Mouse (Mus musculus) retina, postnatal 7 days (tissue): ENCODE measurements at regions not wholly inside any gene's neighbourhood (a gene's known extent, or its start where the extent isn't known, plus 50 kb on each side); places are given as distances from the start of the nearest gene placed in this dataset.
A peak's percentile ranks its signal among the peaks of the same experiment; 100 is the strongest.

Experiments used
- DNase-seq: peaks from one replicate; pipeline ENCODE4 v3.0.0-alpha.2; 2012; ENCODE audit warnings: low read depth, low spot score

GRCm38 (mm10) chr12:88530450-88531143 lies 170.2 kb downstream of the Adck1 start:
- no peak for DNase-seq

- DNase-seq = no peak
These were observed 172.1 kb downstream of the Adck1 start for GRCm38 (mm10) chr12:88532261-88532973.

GRCm38 (mm10) chr12:88551856-88552255 lies 170.8 kb upstream of the Nrxn3 start:
- no peak for DNase-seq

GRCm38 (mm10) chr12:88555475-88555874 lies 167.2 kb upstream of the Nrxn3 start:
- no peak for DNase-seq

GRCm38 (mm10) chr12:88558036-88558435 lies 164.6 kb upstream of the Nrxn3 start:
- no peak for DNase-seq

GRCm38 (mm10) chr12:88579974-88580373 lies 142.7 kb upstream of the Nrxn3 start:
- DNase-seq = peak; percentile 0

GRCm38 (mm10) chr12:88605939-88606338 lies 116.7 kb upstream of the Nrxn3 start:
- DNase-seq = no peak

- DNase-seq = no peak
These were observed 102.6 kb upstream of the Nrxn3 start for GRCm38 (mm10) chr12:88620084-88620483.

- DNase-seq = no peak
These were observed 78.4 kb upstream of the Nrxn3 start for GRCm38 (mm10) chr12:88644281-88644680.

GRCm38 (mm10) chr12:88652001-88652719 lies 70.5 kb upstream of the Nrxn3 start:
- DNase-seq = no peak
